Mouse (Mus musculus) intestine, embryonic 14.5 days (tissue): ENCODE data around the gene Pih1d1. TPM values are rescaled to one million over a fixed set of nuclear protein-coding genes. Genes with fewer than 3 reads are reported as not detected.
"Not testable (repeated sequence)": the region's sequence is repeated elsewhere in the genome, so short reads cannot be mapped to it uniquely, and the experiment has no call there.

ENCODE experiments used
- ATAC-seq: fragments of 200-750 bp; cut with Nextera tagmentation; replicated peaks from 2 replicates; pipeline ENCODE4 v1.8.0; 2017; ENCODE audit warnings: low read depth, moderate number of reproducible peaks, moderate TSS enrichment, moderate library complexity; ENCODE audit not compliant: low FRiP score, low TSS enrichment
- DNase-seq: peaks from one replicate; pipeline ENCODE4 v3.0.0-alpha.2; 2018; ENCODE audit warnings: low spot score
- H3K27ac ChIP-seq: fragments of 300-500 bp; sonication (generic); 2 replicates; pipeline ENCODE4 v1.5.1; 2014; ENCODE audit warnings: low read depth, mild to moderate bottlenecking, control low read depth
- H3K27me3 ChIP-seq: fragments of 300-500 bp; sonication (generic); replicated peaks from 2 replicates; pipeline ENCODE4 v1.6.1; 2014; ENCODE audit warnings: low read length, control low read depth; ENCODE audit not compliant: control insufficient read depth, insufficient read depth
- H3K36me3 ChIP-seq: fragments of 300-500 bp; sonication (generic); 2 replicates; pipeline ENCODE4 v1.6.1; 2014; ENCODE audit warnings: low read length, control low read depth; ENCODE audit not compliant: control insufficient read depth, insufficient read depth
- H3K4me1 ChIP-seq: fragments of 300-500 bp; sonication (generic); replicated peaks from 2 replicates; pipeline ENCODE4 v1.6.1; 2014; ENCODE audit warnings: low read length, control low read depth, mixed read lengths; ENCODE audit not compliant: control insufficient read depth, insufficient read depth
- H3K4me2 ChIP-seq: fragments of 300-500 bp; sonication (generic); 2 replicates; pipeline ENCODE4 v1.6.1; 2014; ENCODE audit warnings: low read length
- H3K4me3 ChIP-seq: fragments of 300-500 bp; sonication (generic); 2 replicates; pipeline ENCODE4 v1.5.1; 2014; ENCODE audit warnings: low read depth, low read length, control low read depth, mixed read lengths
- H3K9ac ChIP-seq: fragments of 300-500 bp; sonication (generic); 2 replicates; pipeline ENCODE4 v1.6.1; 2014; ENCODE audit warnings: mild to moderate bottlenecking, low read length
- H3K9me3 ChIP-seq: fragments of 300-500 bp; sonication (generic); 2 replicates; pipeline ENCODE4 v1.6.1; 2016; ENCODE audit warnings: low read length, control low read depth; ENCODE audit not compliant: control insufficient read depth
- WGBS: fragments of 180-500 bp; shearing (Covaris S2); extraction: QIAGEN DNeasy Blood & Tissue Kit; methylation state at CpG from one replicate; pipeline ENCODE4 v1.1.7; 2014; 5-methylcytosine and 5-hydroxymethylcytosine counted together
- polyA plus RNA-seq: library from polyadenylated mRNA; unstranded; fragments of >200 nt; fragmentation: Nextera tagmentation; extraction: Ambion mirVana; gene quantifications from 2 replicates; pipeline ENCODE4 v1.2.1, GENCODE M21; 2014

Gene Pih1d1
- polyA plus RNA-seq, 1 experiment from 2014 or later = 108 TPM

DNA sequence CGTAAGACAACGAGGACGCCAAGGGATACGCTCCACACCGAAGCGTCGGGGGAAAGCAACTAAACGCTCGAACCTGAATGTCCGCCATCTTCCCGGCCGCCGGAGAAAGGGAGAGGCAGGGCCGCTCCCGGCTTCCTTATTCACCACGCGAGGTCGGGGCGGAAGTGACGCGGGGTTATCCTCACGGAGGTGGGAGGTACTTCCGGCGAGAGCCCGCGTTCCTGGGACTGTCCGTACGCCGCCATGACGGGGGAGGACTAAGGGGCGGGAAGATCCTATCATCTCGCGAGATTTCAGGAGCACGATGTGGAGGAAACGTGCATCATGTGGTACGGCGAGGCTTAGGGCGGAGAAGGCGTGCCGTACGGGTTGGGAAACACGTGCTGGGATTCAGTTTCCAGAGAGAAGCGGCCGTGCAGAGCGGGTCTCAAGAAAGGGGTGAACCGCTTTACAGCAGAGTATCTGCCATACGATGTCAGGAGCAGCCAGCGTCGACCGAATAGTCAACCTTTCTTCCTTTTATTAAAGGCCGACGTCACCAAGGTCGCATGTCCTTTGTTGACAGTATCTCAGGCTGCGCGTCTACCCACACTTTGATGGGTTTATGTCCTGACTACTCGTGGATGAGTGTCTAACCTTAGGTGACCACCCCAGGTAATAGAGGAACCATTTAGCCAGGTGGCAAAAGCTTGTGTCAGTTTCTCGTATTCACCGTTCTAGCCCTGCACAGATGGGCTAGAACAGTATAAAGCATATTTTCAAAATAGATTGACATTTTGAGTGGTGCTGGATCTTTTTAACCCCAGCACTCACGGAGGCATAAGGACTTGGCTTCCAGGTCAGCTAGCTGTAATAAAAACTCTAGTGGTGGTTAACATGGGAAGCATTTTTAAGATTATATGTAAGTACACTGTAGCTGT lies 29.6 kb upstream of the Pih1d1 start, which contains the start of gene Rps11:
TSS of gene Rps11 (minus strand) at position 216 of the 920 bp plus-strand sequence.
- DNase-seq = peak; percentile 97
- Histone ChIP-seq H3K27me3 (no peaks in the 10 kb centered on the region), H3K36me3 (peaks cover 67% of the 10 kb centered on the region), H3K27ac (peak within 1 kb of the TSS; percentile 86), H3K9me3 (no peaks in the 10 kb centered on the region), H3K4me3 (peak within 1 kb of the TSS; percentile 98), H3K9ac (peak within 1 kb of the TSS; percentile 99), H3K4me2 (peak within 1 kb of the TSS; percentile 67), H3K4me1 (peaks cover 34% of the 10 kb centered on the region)
- WGBS = 1% methylated on average over 59 of the region's 59 CpGs
- ATAC-seq = peak; percentile 82

DNA sequence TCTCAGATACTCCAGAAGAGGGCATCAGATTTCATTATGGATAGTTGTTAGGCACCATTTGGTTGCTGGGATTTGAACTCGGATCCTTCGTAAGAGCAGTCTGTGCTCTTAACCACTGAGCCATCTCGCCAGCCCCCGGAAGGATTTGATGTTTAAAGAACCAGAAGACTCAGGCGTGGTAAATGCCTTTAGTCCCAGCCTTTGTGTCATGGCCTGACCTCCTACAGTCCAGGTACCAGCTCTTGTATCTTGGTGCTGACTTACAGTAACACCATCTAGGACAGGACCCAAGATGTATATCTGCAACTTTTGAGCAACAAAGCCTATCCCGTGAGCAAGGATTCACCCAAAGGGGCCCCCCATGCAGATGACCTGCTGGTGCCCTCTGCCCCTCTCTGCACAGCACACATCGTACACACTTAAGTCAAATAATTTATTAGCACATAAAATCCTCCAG lies 28.9 kb upstream of the Pih1d1 start:
- H3K36me3 ChIP-seq = peaks cover 60% of the 10 kb centered on the region
- H3K4me3 ChIP-seq = 0 out of 2 replicates have a peak overlapping the region, but pooled peaks have one; percentile 100
- H3K4me1 ChIP-seq = peaks cover 39% of the 10 kb centered on the region
- no peaks in the 10 kb centered on the region for H3K9me3 ChIP-seq
- WGBS = 17% methylated on average over 7 of the region's 7 CpGs
- no peaks in the 10 kb centered on the region for H3K27me3 ChIP-seq
- DNase-seq (peak; percentile 75), ATAC-seq (no peak)
- H3K27ac ChIP-seq = peak overlapping the region; percentile 9; the same call in 1 of the 2 replicates
- H3K4me2 ChIP-seq = peak overlapping the region; percentile 36
- H3K9ac ChIP-seq = no peak overlapping the region; the same call in 1 of the 2 replicates

DNA sequence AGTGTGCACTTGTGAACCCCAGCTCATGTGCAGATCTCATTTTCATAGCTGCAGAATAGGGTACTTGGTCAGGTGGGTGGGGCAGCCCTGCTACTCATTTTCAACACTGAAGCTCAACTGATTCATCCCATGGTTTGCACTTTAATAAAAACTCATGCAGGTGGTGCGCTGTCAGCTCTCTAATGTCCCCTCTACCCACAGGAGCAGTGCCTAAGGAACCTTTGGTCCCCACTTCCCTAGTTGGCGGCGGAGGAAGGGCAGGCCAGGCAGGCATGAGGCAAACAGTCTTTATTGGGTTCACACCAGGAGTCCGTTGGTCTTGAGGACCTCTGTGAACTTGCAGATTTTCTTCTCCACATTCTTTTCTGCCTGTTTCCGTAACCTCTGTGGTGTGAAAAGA lies 28.5 kb upstream of the Pih1d1 start:
- H3K9me3 ChIP-seq, H3K9ac ChIP-seq, H3K27me3 ChIP-seq, ATAC-seq, DNase-seq: not testable (repeated sequence)
- Histone ChIP-seq H3K4me3 (peak overlapping the region; percentile 100), H3K36me3 (peaks cover 55% of the 10 kb centered on the region), H3K4me1 (peaks cover 39% of the 10 kb centered on the region), H3K27ac (peak overlapping the region; percentile 9; the same call in 1 of the 2 replicates), H3K4me2 (peak overlapping the region; percentile 97)
- 72% methylated on average over 5 of the region's 5 CpGs for WGBS

DNA sequence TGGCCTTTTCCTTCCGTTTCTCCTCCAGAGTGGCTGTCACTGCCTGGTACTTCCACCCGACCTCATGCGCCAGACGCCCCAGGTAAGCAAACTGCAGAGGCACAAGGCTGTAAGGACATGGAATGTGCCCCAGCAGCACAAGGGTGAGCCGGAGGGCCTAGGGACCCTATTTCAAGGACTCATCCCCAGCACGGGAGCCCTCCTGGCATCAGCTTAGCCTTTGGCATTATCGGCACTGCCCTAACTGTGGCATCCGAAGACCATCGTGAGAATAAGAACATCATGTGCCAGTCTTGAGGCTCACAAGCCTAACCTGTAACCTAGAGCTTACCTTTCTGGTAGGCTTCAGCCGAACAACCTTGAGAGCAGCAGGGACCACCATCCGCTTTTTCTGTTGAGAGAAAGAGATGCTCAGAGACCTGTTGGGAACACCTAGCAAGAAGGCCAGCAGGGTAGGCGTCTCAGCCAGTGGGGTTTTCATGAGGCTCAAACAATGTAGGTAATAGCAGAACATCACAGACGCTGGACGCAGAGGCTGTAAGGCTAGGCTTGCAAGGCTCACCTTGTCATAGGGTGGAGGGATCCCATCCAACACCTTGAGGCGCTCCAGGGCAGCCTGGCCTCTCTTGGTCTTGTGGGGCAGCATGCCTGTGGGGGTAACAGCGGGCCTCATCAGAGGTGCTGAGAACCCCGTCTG lies 27.8 kb upstream of the Pih1d1 start:
- H3K4me1 ChIP-seq = peaks cover 39% of the 10 kb centered on the region
- peak overlapping the region; percentile 100 for H3K4me3 ChIP-seq
- peak overlapping the region; percentile 91 for H3K27ac ChIP-seq
- H3K27me3 ChIP-seq = no peaks in the 10 kb centered on the region
- DNase-seq (no peak), ATAC-seq (no peak)
- H3K9me3 ChIP-seq = no peaks in the 10 kb centered on the region
- peak overlapping the region; percentile 97 for H3K4me2 ChIP-seq
- 75% methylated on average over 17 of the region's 17 CpGs for WGBS
- peak overlapping the region; percentile 99 for H3K9ac ChIP-seq
- peaks cover 49% of the 10 kb centered on the region for H3K36me3 ChIP-seq

DNA sequence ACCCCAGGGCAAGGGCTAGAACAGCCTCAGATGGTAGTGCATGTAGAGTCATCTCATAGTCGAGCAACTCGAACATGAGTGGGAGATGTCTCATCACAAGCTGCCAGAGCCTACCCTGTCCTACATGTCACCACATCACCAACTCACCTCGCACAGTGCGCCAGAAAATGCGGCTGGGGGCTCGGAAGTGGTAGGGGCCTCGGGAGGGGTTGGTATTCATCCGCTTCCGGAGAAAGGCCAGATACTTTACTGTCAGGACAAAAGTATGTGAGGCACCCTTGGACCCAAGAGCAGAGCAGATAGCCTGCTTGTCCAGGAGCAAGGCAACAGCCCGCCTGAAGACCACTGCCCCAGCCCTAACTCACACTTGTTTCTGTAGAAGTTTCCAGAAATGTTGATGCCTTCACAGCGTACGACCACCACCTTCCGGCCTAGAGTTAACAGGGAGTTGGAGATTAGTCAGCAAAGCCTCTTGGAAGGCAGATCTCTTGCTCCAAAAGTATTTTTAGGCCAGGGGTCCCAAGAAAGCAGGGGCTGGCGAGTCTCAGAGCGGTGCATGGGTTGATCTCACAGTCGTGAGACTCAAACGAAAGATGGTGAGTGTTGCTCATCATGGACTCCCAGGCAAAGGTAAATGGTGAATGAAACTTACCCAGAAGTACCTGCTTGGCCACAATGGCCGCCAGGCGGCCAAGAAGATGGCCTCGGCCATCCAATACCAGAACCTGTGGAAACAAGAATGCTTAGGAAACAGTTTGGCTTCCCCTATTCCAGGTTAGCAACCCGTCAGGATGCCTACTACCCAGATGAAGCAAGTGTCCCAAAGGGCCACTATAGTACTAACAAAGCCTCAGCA lies 27.0 kb upstream of the Pih1d1 start:
- H3K9ac ChIP-seq = peak overlapping the region; percentile 99
- H3K27ac ChIP-seq = peak overlapping the region; percentile 91
- H3K4me2 ChIP-seq = peak overlapping the region; percentile 97
- no peak for ATAC-seq
- 38% methylated on average over 21 of the region's 21 CpGs for WGBS
- H3K4me1 ChIP-seq = peaks cover 33% of the 10 kb centered on the region
- peaks cover 41% of the 10 kb centered on the region for H3K36me3 ChIP-seq
- H3K9me3 ChIP-seq = no peaks in the 10 kb centered on the region
- peak overlapping the region; percentile 100 for H3K4me3 ChIP-seq
- H3K27me3 ChIP-seq = no peaks in the 10 kb centered on the region
- no peak for DNase-seq

DNA sequence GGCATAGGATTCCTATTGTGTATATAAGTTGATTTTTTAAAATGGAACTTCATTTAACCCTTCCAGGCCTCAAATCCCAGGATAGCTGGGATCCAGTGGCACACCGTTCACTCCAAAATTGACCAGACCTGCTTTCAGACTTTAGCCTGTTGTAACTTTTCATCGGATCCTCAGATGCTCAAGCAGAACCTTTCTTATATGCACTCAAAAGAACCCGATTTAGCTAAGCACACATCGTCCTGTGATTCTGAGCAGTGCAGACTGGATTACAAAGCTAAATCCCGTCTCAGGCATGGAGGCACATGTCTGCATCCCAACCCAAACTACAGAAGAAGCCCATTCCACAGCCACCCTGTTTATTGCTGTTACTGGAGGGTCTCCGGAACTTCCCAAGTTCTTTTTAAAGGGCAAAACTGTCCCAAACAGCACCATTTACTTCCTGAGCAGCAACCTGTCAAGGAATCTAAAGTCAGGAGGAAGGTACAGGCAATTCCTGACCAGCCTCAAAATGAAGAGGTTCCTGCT lies 26.3 kb upstream of the Pih1d1 start:
- H3K4me2 ChIP-seq = peak overlapping the region; percentile 97
- peak overlapping the region; percentile 91 for H3K27ac ChIP-seq
- H3K4me1 ChIP-seq = peaks cover 29% of the 10 kb centered on the region
- peak overlapping the region; percentile 100 for H3K4me3 ChIP-seq
- DNase-seq = no peak
- WGBS = under 1% methylated on average over 6 of the region's 6 CpGs
- H3K9me3 ChIP-seq = no peaks in the 10 kb centered on the region
- H3K9ac ChIP-seq = peak overlapping the region; percentile 99
- ATAC-seq = no peak
- H3K36me3 ChIP-seq = peaks cover 34% of the 10 kb centered on the region
- no peaks in the 10 kb centered on the region for H3K27me3 ChIP-seq

DNA sequence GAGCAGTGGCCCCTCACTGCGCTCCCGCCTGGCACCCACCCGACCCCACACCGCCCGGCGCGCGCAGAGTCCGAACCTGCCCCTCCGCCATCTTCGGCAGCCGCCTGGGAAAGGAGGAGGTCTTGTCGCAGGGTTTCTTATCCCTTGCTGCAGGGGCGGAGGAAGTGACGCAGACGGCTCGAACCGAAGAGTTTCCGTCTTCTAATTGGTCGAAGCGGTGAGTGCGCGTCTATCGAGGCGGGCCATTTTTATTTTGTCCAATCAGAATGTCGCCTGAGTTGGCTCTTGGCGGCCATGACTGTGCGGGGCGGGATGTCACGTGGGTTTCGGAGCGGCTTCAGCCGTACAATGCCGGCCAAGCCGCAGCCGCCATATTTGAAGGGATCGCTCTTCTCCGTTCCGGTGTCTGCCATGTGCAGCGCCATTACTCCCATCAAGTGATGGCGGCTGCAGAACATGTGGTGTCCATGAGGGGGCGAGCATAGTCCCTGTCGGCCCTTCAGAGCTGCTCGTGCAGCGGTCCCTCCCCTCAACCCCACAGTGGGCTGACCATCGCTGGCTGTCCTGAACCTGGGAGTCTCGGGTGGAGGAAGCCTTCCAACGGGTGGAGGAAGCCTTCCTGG lies 25.4 kb upstream of the Pih1d1 start, which contains the start of gene Rpl13a:
TSS of gene Rpl13a (minus strand) at position 138 of the 623 bp plus-strand sequence.
- Histone ChIP-seq H3K27ac (peak within 1 kb of the TSS; percentile 91), H3K27me3 (no peaks in the 10 kb centered on the region), H3K4me2 (peak within 1 kb of the TSS; percentile 97), H3K4me3 (peak within 1 kb of the TSS; percentile 100), H3K4me1 (peaks cover 23% of the 10 kb centered on the region), H3K9ac (peak within 1 kb of the TSS; percentile 99), H3K36me3 (peaks cover 29% of the 10 kb centered on the region), H3K9me3 (no peaks in the 10 kb centered on the region)
- DNase-seq (peak; percentile 98), ATAC-seq (peak; percentile 92)
- under 1% methylated on average over 48 of the region's 48 CpGs for WGBS
